Mouse (Mus musculus): ENCODE data around the gene Brd2. TPM values are rescaled to one million over a fixed set of nuclear protein-coding genes. Genes with fewer than 3 reads are reported as not detected.

Brd2 gene
- polyA plus RNA-seq, 1 experiment from 2014 or later, result 125 TPM

GRCm38 (mm10) chr17:34107109-34107867 is 15.1 kb downstream of the Brd2 start:
- no peaks in the 10 kb centered on the region for H3K9me3 ChIP-seq (replicated peaks)
- peaks cover 38% of the 10 kb centered on the region for H3K36me3 ChIP-seq (ENCODE audit: poor library complexity, severe bottlenecking)
- peaks cover 12% of the 10 kb centered on the region; the same call in 1 of the 2 replicates for H3K4me1 ChIP-seq
- H3K4me2 ChIP-seq, result no peak overlapping the region
- H3K9ac ChIP-seq, result no peak overlapping the region
- peak; percentile 57; the same call in 1 of the 2 replicates for ATAC-seq
- H3K27ac ChIP-seq, result no peak overlapping the region
- H3K4me3 ChIP-seq, result no peak overlapping the region
- 89% methylated on average over 7 of the region's 7 CpGs for WGBS
- H3K27me3 ChIP-seq, result no peaks in the 10 kb centered on the region

GRCm38 (mm10) chr17:34106555-34106954 is 15.9 kb downstream of the Brd2 start:
- Histone ChIP-seq H3K4me3 (no peak overlapping the region), H3K9ac (no peak overlapping the region), H3K4me2 (no peak overlapping the region), H3K27ac (no peak overlapping the region), H3K36me3 (ENCODE audit: poor library complexity, severe bottlenecking) (peaks cover 30% of the 10 kb centered on the region), H3K4me1 (peaks cover 15% of the 10 kb centered on the region; the same call in 1 of the 2 replicates), H3K9me3 (replicated peaks) (no peaks in the 10 kb centered on the region), H3K27me3 (no peaks in the 10 kb centered on the region)
- 92% methylated on average over 7 of the region's 7 CpGs for WGBS
- ATAC-seq, result no peak

DNA sequence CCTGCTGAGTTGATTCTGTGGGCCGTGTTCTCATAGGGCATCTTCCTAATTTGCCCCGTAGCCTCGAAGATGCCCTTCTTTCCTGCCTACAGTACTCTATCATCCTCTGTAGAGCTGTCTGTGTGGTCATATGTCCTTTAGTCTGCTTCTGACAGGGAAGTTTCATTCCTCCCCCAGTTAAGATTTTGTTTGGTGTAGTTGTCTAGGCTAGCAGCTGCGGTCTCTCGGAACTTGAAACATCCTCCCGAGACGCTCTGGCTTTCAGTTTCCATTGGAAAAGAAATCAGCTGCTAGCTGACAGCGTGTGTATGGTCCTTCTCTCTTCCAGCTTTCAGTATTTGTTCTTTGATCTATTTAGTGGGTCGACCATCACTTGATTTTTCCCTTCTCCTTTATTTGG is 17.6 kb downstream of the Brd2 start:
- no peak overlapping the region for H3K4me2 ChIP-seq
- no peak for ATAC-seq
- 90% methylated on average over 9 of the region's 9 CpGs for WGBS
- H3K9me3 ChIP-seq (replicated peaks), result no peaks in the 10 kb centered on the region
- peaks cover 13% of the 10 kb centered on the region for H3K36me3 ChIP-seq (ENCODE audit: poor library complexity, severe bottlenecking)
- no peak overlapping the region for H3K9ac ChIP-seq
- H3K4me3 ChIP-seq, result no peak overlapping the region
- no peaks in the 10 kb centered on the region for H3K27me3 ChIP-seq
- no peak overlapping the region for H3K27ac ChIP-seq
- H3K4me1 ChIP-seq, result peaks cover 8% of the 10 kb centered on the region; the same call in 1 of the 2 replicates

DNA sequence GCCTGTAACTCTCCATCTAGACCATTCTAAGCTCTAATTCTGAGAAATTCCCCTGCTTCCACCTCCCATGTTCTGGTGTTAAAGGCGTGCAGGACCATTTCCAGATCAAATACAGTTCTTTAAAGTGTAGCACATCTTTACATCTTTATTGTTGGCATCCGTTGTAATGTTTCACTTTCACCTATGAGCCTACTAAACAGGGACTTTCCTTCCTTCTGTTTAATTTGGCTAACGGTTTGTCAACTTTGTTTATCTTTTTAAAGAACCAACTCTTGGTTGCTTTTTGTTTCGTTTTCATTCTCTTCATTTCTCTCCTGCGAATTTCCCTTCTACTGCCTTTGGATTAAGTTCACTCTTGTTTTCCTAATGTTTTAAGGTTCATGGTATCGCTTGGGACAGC is 19.6 kb downstream of the Brd2 start:
- peaks cover 15% of the 10 kb centered on the region for H3K4me1 ChIP-seq
- no peaks in the 10 kb centered on the region for H3K9me3 ChIP-seq (replicated peaks)
- ATAC-seq, result no peak
- WGBS, result 84% methylated on average over 6 of the region's 6 CpGs
- H3K27ac ChIP-seq, result no peak overlapping the region
- H3K36me3 ChIP-seq (ENCODE audit: poor library complexity, severe bottlenecking), result 0 out of 2 replicates have a peak, but pooled peaks cover 3% of the 10 kb centered on the region
- H3K9ac ChIP-seq, result no peak overlapping the region
- H3K4me3 ChIP-seq, result no peak overlapping the region
- H3K27me3 ChIP-seq, result no peaks in the 10 kb centered on the region
- H3K4me2 ChIP-seq, result no peak overlapping the region

DNA sequence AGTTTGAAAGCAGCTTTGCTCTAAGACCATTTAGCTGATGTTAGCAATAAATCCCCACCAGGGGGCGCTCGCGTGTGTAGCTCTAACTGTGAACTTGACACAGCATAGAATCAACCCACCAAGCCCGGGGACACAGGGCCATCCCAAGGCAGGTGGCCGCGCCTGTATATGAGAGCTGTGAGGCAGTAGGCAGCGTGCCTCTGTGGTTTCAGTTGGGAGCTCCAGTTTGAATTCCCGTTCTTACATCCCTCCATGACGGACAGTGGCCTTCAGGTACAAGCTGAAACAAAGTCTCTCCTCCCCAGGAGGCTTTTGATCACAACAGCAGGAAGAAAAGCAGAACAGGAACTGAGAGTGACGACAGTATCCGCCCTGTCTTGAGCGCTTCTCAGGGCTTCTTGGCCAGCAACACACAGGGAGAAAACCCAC is 20.8 kb downstream of the Brd2 start:
- no peaks in the 10 kb centered on the region for H3K27me3 ChIP-seq
- H3K4me2 ChIP-seq, result peak overlapping the region; percentile 46
- H3K27ac ChIP-seq, result no peak overlapping the region
- peak; percentile 80; the same call in 1 of the 2 replicates for ATAC-seq
- WGBS, result 7% methylated on average over 12 of the region's 12 CpGs
- H3K36me3 ChIP-seq (ENCODE audit: poor library complexity, severe bottlenecking), result no peaks in the 10 kb centered on the region
- peak overlapping the region; percentile 44; the same call in 1 of the 2 replicates for H3K9ac ChIP-seq
- H3K9me3 ChIP-seq (replicated peaks), result no peaks in the 10 kb centered on the region
- peaks cover 15% of the 10 kb centered on the region for H3K4me1 ChIP-seq
- no peak overlapping the region for H3K4me3 ChIP-seq

DNA sequence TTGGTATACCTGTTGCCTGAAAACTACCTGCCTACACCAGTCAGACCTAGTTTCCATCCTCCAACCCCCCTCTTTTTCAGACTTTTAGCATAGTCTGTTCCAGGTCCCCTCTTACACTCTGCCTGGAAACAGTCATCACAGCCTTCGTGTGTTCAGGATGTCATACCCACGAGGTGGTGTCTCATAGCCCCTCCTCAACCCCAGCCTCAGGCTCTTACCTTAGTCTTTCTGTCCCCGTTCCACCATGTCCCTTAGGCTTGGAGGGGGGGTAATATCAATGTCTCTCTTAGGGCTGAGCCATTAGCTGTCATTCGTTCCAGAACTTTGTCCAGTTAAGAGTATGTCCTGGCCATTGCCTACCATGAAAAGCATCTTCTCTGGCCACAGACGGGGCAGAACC is 21.2 kb downstream of the Brd2 start:
- H3K27ac ChIP-seq, result no peak overlapping the region
- no peak overlapping the region for H3K9ac ChIP-seq
- no peak overlapping the region for H3K4me3 ChIP-seq
- H3K4me1 ChIP-seq, result peaks cover 15% of the 10 kb centered on the region
- H3K4me2 ChIP-seq, result no peak overlapping the region
- peak; percentile 45; the same call in 1 of the 2 replicates for ATAC-seq
- no peaks in the 10 kb centered on the region for H3K9me3 ChIP-seq (replicated peaks)
- H3K27me3 ChIP-seq, result no peaks in the 10 kb centered on the region
- H3K36me3 ChIP-seq (ENCODE audit: poor library complexity, severe bottlenecking), result no peaks in the 10 kb centered on the region
- WGBS, result 37% methylated on average over 5 of the region's 5 CpGs

DNA sequence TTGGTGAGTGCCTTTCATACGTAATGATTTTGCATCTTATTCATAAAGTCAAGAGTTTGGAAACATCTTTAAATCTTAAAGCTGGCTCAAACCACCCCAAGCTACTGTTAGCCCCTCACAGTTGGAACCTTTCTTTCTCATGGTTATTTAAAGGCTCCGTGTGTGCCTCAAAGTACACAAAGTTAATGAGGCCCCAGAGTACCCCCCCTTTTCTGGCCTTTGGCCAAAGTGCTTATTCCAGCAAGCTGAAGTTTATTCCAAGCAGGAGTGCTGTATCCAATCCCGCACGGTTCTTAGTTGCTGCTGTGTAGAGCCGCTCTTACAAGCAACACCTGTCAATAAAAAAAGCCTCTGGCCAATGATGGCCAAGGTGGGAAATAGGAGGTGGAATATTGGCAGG is 22.9 kb downstream of the Brd2 start:
- H3K9me3 ChIP-seq (replicated peaks), result no peaks in the 10 kb centered on the region
- H3K4me1 ChIP-seq, result peaks cover 15% of the 10 kb centered on the region
- WGBS, result 34% methylated on average over 5 of the region's 5 CpGs
- no peak overlapping the region for H3K9ac ChIP-seq
- no peaks in the 10 kb centered on the region for H3K36me3 ChIP-seq (ENCODE audit: poor library complexity, severe bottlenecking)
- no peak for ATAC-seq
- no peak overlapping the region for H3K4me2 ChIP-seq
- no peak overlapping the region for H3K4me3 ChIP-seq
- H3K27ac ChIP-seq, result no peak overlapping the region
- no peaks in the 10 kb centered on the region for H3K27me3 ChIP-seq

- Histone ChIP-seq H3K9me3 (replicated peaks) (no peaks in the 10 kb centered on the region), H3K27ac (no peak overlapping the region), H3K4me3 (no peak overlapping the region), H3K36me3 (ENCODE audit: poor library complexity, severe bottlenecking) (no peaks in the 10 kb centered on the region), H3K27me3 (no peaks in the 10 kb centered on the region), H3K9ac (no peak overlapping the region), H3K4me2 (no peak overlapping the region), H3K4me1 (peaks cover 15% of the 10 kb centered on the region)
- no peak for ATAC-seq
- 65% methylated on average over 10 of the region's 10 CpGs for WGBS
Observed at GRCm38 (mm10) chr17:34098709-34099479, 23.5 kb downstream of the Brd2 start.

DNA sequence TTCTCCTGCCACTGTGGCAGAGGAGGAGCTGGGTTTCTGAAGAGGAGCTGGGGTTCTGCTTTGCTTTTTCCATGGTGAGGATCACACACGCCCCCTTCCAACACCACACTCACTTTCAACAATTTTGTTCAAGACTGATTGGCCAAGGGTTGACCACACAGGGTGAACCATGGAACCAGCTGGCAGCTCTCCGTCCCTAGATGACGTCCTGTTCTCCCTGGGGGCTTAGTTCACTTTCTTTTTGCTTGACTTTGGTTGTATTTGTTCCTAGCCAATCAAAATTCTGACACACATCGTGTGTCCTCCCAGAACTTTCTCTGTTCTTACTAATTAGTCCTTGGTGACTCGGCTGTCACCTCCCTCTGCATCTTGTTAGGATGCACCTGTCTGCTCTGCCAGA is 25.2 kb downstream of the Brd2 start:
- Histone ChIP-seq H3K4me1 (peaks cover 15% of the 10 kb centered on the region), H3K4me3 (no peak overlapping the region), H3K9me3 (replicated peaks) (no peaks in the 10 kb centered on the region), H3K27me3 (no peaks in the 10 kb centered on the region), H3K9ac (no peak overlapping the region), H3K36me3 (ENCODE audit: poor library complexity, severe bottlenecking) (no peaks in the 10 kb centered on the region), H3K4me2 (no peak overlapping the region), H3K27ac (no peak overlapping the region)
- ATAC-seq, result no peak
- WGBS, result 61% methylated on average over 5 of the region's 5 CpGs

GRCm38 (mm10) chr17:34096497-34097010 is 25.9 kb downstream of the Brd2 start:
- no peak for ATAC-seq
- Histone ChIP-seq H3K9me3 (replicated peaks) (no peaks in the 10 kb centered on the region), H3K4me3 (no peak overlapping the region), H3K4me1 (peaks cover 12% of the 10 kb centered on the region), H3K4me2 (no peak overlapping the region), H3K27me3 (no peaks in the 10 kb centered on the region), H3K9ac (no peak overlapping the region), H3K36me3 (ENCODE audit: poor library complexity, severe bottlenecking) (no peaks in the 10 kb centered on the region), H3K27ac (no peak overlapping the region)
- 76% methylated on average over 3 of the region's 3 CpGs for WGBS

DNA sequence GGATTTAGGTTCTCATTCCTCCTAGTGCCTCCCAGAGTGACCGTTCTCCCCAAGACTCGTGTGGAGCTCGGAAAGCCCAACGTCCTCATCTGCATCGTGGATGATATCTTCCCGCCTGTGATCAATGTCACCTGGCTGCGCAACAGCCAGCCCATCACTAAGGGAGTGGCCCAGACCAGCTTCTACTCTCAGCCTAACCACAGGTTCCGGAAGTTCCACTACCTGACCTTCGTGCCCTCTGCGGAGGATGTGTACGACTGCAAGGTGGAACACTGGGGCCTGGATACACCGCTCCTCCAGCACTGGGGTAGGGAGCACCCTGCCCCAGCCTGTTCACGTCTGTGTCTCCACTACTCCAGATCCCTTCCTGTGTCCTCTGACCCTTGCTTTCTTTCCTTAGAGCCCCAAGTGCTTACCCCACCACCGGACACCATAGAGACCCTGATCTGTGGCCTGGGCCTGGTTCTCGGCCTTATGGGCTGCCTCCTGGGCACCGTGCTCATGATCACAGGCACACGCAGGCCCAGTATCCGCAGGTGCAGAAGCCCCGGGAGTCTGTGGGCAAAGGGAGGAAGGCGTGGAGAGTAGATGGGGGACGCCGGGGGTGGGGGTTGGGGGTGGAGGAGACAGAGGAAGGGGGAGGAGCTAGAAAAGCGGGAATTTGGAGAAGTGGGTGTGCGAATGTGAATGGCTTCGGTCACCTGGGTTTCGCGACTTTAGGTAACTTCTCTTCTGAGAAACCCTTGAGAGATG is 28.0 kb downstream of the Brd2 start:
- Histone ChIP-seq H3K4me1 (peaks cover 4% of the 10 kb centered on the region), H3K4me3 (no peak overlapping the region), H3K4me2 (no peak overlapping the region), H3K27ac (no peak overlapping the region), H3K27me3 (no peaks in the 10 kb centered on the region), H3K36me3 (ENCODE audit: poor library complexity, severe bottlenecking) (no peaks in the 10 kb centered on the region), H3K9me3 (replicated peaks) (no peaks in the 10 kb centered on the region), H3K9ac (no peak overlapping the region)
- no peak for ATAC-seq
- 86% methylated on average over 27 of the region's 27 CpGs for WGBS

Data from forebrain, embryonic 13.5 days (tissue).